Mouse (Mus musculus) embryonic facial prominence, embryonic 13.5 days (tissue): Measurements from ENCODE around the gene Nek7. TPM values are rescaled to one million over a fixed set of nuclear protein-coding genes. Genes with fewer than 3 reads are reported as not detected.

Experiments used
- ATAC-seq: fragments of 200-750 bp; cut with Nextera tagmentation; 2 replicates; pipeline ENCODE4 v1.8.0; 2017; ENCODE audit warnings: low read depth; ENCODE audit not compliant: insufficient number of reproducible peaks, insufficient read depth, low FRiP score, low TSS enrichment
- H3K27ac ChIP-seq: fragments of 300-500 bp; sonication (generic); 2 replicates; pipeline ENCODE4 v1.5.1; 2015; ENCODE audit warnings: moderate library complexity, mild to moderate bottlenecking, inconsistent platforms
- H3K27me3 ChIP-seq: fragments of 300-500 bp; sonication (generic); 2 replicates; pipeline ENCODE4 v1.6.1; 2015; ENCODE audit warnings: mild to moderate bottlenecking, inconsistent platforms
- H3K36me3 ChIP-seq: fragments of 300-500 bp; sonication (generic); 2 replicates; pipeline ENCODE4 v1.6.1; 2015; ENCODE audit warnings: mild to moderate bottlenecking, inconsistent platforms
- H3K4me1 ChIP-seq: fragments of 300-500 bp; sonication (generic); 2 replicates; pipeline ENCODE4 v1.6.1; 2015; ENCODE audit warnings: inconsistent platforms
- H3K4me2 ChIP-seq: fragments of 300-500 bp; sonication (generic); 2 replicates; pipeline ENCODE4 v1.6.1; 2015; ENCODE audit warnings: moderate library complexity, mild to moderate bottlenecking, inconsistent platforms
- H3K4me3 ChIP-seq: fragments of 300-500 bp; sonication (generic); 2 replicates; pipeline ENCODE4 v1.5.1; 2015; ENCODE audit warnings: mild to moderate bottlenecking, inconsistent platforms
- H3K9ac ChIP-seq: fragments of 300-500 bp; sonication (generic); 2 replicates; pipeline ENCODE4 v1.6.1; 2015; ENCODE audit warnings: mild to moderate bottlenecking, inconsistent platforms
- H3K9me3 ChIP-seq: fragments of 300-500 bp; sonication (generic); 2 replicates; pipeline ENCODE4 v1.6.1; 2016; ENCODE audit warnings: inconsistent platforms
- WGBS: fragments of 180-500 bp; shearing (Covaris S2); methylation state at CpG from one replicate; pipeline ENCODE4 v1.1.7; 2015; ENCODE audit warnings: mixed read lengths; 5-methylcytosine and 5-hydroxymethylcytosine counted together
- polyA plus RNA-seq: library from polyadenylated mRNA; unstranded; fragments of >200 nt; fragmentation: Nextera tagmentation; extraction: Ambion mirVana; gene quantifications from 2 replicates; pipeline ENCODE4 v1.2.1, GENCODE M21; 2015

The Nek7 gene
- polyA plus RNA-seq, 1 experiment from 2014 or later, result 31.1 TPM

GRCm38 (mm10) chr1:138535758-138536574, 84.0 kb downstream of the Nek7 start:
- Histone ChIP-seq H3K4me2 (no peak overlapping the region), H3K27ac (no peak overlapping the region), H3K4me3 (no peak overlapping the region), H3K4me1 (0 out of 2 replicates have a peak, but pooled peaks cover under 1% of the 10 kb centered on the region), H3K9ac (no peak overlapping the region), H3K9me3 (no peaks in the 10 kb centered on the region), H3K27me3 (no peaks in the 10 kb centered on the region), H3K36me3 (0 out of 2 replicates have a peak, but pooled peaks cover 5% of the 10 kb centered on the region)
- 65% methylated on average over 16 of the region's 16 CpGs for WGBS
- no peak for ATAC-seq

- no peak overlapping the region for H3K4me2 ChIP-seq
- no peak overlapping the region for H3K4me3 ChIP-seq
- H3K9me3 ChIP-seq, result no peaks in the 10 kb centered on the region
- WGBS, result 86% methylated on average over 5 of the region's 5 CpGs
- H3K27ac ChIP-seq, result no peak overlapping the region
- H3K9ac ChIP-seq, result no peak overlapping the region
- H3K36me3 ChIP-seq, result 0 out of 2 replicates have a peak, but pooled peaks cover 5% of the 10 kb centered on the region
- ATAC-seq, result no peak
- H3K4me1 ChIP-seq, result no peaks in the 10 kb centered on the region
- no peaks in the 10 kb centered on the region for H3K27me3 ChIP-seq
These were observed 89.3 kb downstream of the Nek7 start for GRCm38 (mm10) chr1:138530604-138531003.

GRCm38 (mm10) chr1:138523962-138524361, 96.0 kb downstream of the Nek7 start:
- no peaks in the 10 kb centered on the region for H3K27me3 ChIP-seq
- H3K4me2 ChIP-seq, result no peak overlapping the region
- H3K4me3 ChIP-seq, result no peak overlapping the region
- 46% methylated on average over 6 of the region's 6 CpGs for WGBS
- H3K9ac ChIP-seq, result no peak overlapping the region
- H3K4me1 ChIP-seq, result no peaks in the 10 kb centered on the region
- no peaks in the 10 kb centered on the region for H3K36me3 ChIP-seq
- no peaks in the 10 kb centered on the region for H3K9me3 ChIP-seq
- H3K27ac ChIP-seq, result no peak overlapping the region
- no peak for ATAC-seq

DNA sequence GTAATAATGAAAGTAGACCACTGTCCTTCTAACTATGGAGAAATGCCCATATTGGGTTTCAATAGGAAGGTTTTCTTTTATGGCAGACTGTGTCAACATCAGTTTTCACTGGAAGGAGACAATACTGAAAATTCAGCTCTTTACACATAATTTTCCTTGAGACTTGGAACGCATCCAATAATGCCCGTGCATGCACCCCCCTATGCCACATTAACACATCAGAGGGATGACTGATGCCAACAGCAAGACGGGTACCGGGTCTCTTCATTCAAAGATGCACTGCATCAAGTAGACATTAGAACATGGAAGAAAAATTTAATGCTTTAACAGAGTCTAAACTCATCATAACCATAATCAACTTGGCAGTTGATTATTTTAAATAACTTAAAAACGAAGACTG, 101.7 kb downstream of the Nek7 start:
- Histone ChIP-seq H3K27me3 (no peaks in the 10 kb centered on the region), H3K9me3 (no peaks in the 10 kb centered on the region), H3K4me3 (no peak overlapping the region), H3K36me3 (no peaks in the 10 kb centered on the region), H3K4me2 (no peak overlapping the region), H3K9ac (no peak overlapping the region), H3K27ac (no peak overlapping the region), H3K4me1 (peaks cover 6% of the 10 kb centered on the region; the same call in 1 of the 2 replicates)
- WGBS, result 64% methylated on average over 5 of the region's 5 CpGs
- no peak for ATAC-seq

DNA sequence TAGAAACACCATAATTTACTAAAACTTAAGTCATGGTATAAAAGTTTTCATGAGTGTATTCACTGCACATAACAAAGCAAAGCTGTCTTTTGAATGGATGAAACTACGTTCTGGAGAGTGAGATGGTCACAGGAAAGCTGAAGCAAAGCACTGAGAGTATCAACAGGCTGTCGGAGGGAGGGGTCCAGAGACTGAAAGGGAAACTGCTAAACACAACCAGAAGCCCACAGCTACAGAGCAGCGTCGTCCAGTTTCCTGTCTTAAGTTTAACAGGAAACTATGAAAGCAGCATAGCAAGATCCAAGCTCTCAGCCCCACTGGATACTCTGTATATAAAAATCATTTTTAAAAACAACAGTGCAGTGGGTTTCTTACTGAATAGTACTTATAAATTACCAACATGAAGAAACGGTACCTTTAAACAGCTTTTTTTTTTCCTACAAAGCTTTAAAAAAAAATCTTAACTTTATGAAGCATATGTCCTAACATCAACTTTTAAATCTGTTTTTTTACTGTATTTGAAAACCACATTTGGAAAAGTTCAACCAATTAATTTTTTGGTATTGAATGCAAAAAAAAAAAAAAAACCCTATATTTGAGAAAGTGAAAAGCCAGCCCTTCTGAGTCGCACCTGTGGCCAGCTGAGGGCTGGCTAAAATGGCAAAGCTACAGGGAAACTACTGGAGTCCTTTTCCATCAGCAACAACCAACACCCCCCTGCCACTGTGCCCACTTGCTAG, 102.4 kb downstream of the Nek7 start:
- Histone ChIP-seq H3K4me3 (no peak overlapping the region), H3K4me2 (no peak overlapping the region; the same call in 1 of the 2 replicates), H3K27ac (no peak overlapping the region), H3K4me1 (peaks cover 6% of the 10 kb centered on the region; the same call in 1 of the 2 replicates), H3K9ac (no peak overlapping the region), H3K9me3 (no peaks in the 10 kb centered on the region), H3K27me3 (no peaks in the 10 kb centered on the region), H3K36me3 (no peaks in the 10 kb centered on the region)
- WGBS, result 39% methylated on average over 6 of the region's 6 CpGs
- no peak for ATAC-seq

DNA sequence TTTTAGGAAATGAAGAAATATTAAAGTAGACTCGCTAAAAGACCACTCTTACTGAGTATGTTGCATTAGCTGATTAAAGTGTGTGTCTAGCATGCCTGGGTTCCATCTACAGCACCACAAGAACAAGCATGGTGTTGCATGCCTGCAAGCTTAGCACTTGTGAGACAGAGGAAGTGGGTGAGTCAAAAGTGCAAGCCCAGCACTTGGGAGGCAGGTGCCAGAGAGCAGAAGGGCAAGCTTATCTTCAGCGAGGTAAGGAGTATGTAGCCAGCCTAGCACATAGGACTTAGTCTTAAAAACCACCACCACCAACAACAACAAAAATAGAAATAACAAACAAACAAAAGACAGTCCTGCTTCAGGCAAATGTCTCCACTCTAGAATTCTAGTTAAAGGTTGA, 103.0 kb downstream of the Nek7 start:
- no peak overlapping the region for H3K9ac ChIP-seq
- no peak for ATAC-seq
- WGBS, result 75% methylated on average over 2 of the region's 2 CpGs
- H3K9me3 ChIP-seq, result no peaks in the 10 kb centered on the region
- no peaks in the 10 kb centered on the region for H3K36me3 ChIP-seq
- H3K4me2 ChIP-seq, result no peak overlapping the region
- H3K4me1 ChIP-seq, result peaks cover 6% of the 10 kb centered on the region; the same call in 1 of the 2 replicates
- H3K4me3 ChIP-seq, result no peak overlapping the region
- no peaks in the 10 kb centered on the region for H3K27me3 ChIP-seq
- no peak overlapping the region for H3K27ac ChIP-seq

DNA sequence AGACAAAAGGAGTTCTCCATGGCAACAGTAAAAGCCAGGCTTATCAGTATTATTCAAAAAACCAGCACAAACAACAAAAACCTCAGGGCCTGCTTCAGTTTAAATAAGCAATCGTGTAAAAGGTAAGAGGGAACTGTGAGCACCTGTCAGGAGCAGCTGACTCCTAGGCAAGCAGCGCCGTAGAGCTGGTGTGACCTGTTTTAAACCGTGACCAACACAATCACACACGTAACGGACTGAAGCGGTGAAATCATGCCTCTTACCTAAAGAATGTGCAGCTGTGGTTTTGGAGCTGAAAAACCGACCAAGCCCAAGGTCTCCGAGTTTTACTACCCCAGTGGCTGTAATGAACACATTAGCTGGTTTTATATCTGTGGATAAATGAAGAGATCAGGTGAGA, 104.6 kb downstream of the Nek7 start:
- 55% methylated on average over 9 of the region's 9 CpGs for WGBS
- Histone ChIP-seq H3K4me1 (peaks cover 6% of the 10 kb centered on the region; the same call in 1 of the 2 replicates), H3K9ac (no peak overlapping the region), H3K27ac (no peak overlapping the region), H3K4me2 (no peak overlapping the region), H3K9me3 (no peaks in the 10 kb centered on the region), H3K4me3 (no peak overlapping the region), H3K27me3 (no peaks in the 10 kb centered on the region), H3K36me3 (no peaks in the 10 kb centered on the region)
- no peak for ATAC-seq

DNA sequence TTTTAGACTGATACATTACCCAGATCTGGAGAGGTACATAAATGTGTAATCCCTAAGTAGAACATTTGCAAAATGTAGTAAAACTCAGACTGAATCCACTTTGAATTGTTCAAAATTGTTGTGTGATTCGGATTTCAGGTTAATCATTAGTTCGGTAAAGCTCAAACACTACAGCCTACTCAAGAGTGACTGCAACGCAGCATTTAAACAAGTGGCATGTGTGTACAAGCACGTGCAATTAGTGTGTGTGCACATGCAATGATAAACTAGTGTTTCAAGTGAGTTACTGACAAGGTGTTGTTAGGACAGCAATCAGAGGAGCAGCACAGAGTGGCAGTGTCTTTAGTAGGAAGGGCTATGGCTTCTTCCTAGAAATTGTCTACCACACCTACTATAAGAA, 106.0 kb downstream of the Nek7 start:
- 59% methylated on average over 4 of the region's 4 CpGs for WGBS
- H3K9me3 ChIP-seq, result no peaks in the 10 kb centered on the region
- H3K27me3 ChIP-seq, result no peaks in the 10 kb centered on the region
- ATAC-seq, result no peak
- peaks cover 6% of the 10 kb centered on the region; the same call in 1 of the 2 replicates for H3K4me1 ChIP-seq
- H3K4me2 ChIP-seq, result no peak overlapping the region
- H3K4me3 ChIP-seq, result no peak overlapping the region
- no peaks in the 10 kb centered on the region for H3K36me3 ChIP-seq
- no peak overlapping the region for H3K9ac ChIP-seq
- H3K27ac ChIP-seq, result no peak overlapping the region

- 71% methylated on average over 4 of the region's 4 CpGs for WGBS
- Histone ChIP-seq H3K4me3 (no peak overlapping the region), H3K4me1 (peaks cover 14% of the 10 kb centered on the region), H3K4me2 (no peak overlapping the region), H3K9me3 (no peaks in the 10 kb centered on the region), H3K27ac (no peak overlapping the region), H3K36me3 (no peaks in the 10 kb centered on the region), H3K9ac (no peak overlapping the region), H3K27me3 (no peaks in the 10 kb centered on the region)
- ATAC-seq, result no peak
These were observed 109.4 kb downstream of the Nek7 start for GRCm38 (mm10) chr1:138510566-138510965.

DNA sequence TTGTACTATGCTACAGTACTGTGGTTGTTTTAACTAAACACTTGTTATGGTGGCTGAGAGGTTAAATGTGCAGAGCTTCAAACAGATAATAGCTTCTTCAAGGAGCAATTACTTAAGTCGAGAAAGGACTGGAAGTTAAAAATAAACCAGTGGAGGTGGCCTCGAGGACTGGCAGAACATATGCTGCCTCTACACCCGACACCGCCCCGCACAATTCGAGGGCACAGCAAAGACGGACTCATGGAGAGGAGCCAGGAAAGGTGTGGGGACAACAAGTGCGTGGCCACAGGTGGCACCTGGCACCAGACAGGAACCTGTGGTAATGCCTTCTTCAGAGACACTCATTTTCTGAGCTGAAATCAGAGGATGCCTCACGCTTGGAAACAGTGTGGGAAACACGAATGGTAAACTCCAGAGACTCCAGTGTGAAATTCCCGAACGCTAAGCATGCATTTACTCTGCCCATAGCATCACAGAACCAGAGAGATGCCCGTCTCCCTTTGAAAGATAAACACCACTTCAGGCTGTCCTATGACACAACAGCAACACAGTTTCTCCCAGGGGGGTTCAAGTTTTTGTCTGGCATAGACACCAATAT, 112.4 kb downstream of the Nek7 start:
- Histone ChIP-seq H3K27ac (no peak overlapping the region), H3K27me3 (no peaks in the 10 kb centered on the region), H3K4me1 (peaks cover 14% of the 10 kb centered on the region), H3K9ac (no peak overlapping the region), H3K9me3 (no peaks in the 10 kb centered on the region), H3K4me2 (no peak overlapping the region), H3K36me3 (no peaks in the 10 kb centered on the region), H3K4me3 (no peak overlapping the region)
- WGBS, result 57% methylated on average over 13 of the region's 13 CpGs
- no peak for ATAC-seq

- Histone ChIP-seq H3K36me3 (no peaks in the 10 kb centered on the region), H3K4me1 (peaks cover 14% of the 10 kb centered on the region), H3K27ac (no peak overlapping the region), H3K9ac (no peak overlapping the region), H3K4me3 (no peak overlapping the region), H3K4me2 (no peak overlapping the region), H3K9me3 (no peaks in the 10 kb centered on the region), H3K27me3 (no peaks in the 10 kb centered on the region)
- no peak for ATAC-seq
- WGBS, result 28% methylated on average over 4 of the region's 4 CpGs
These were observed 112.9 kb downstream of the Nek7 start for GRCm38 (mm10) chr1:138507014-138507413.
